Mouse (Mus musculus): ENCODE data around the gene D11Wsu47e. TPM values are rescaled to one million over a fixed set of nuclear protein-coding genes. Genes with fewer than 3 reads are reported as not detected.

The D11Wsu47e gene
- total RNA-seq, 2 experiments from 2014 or later: 24.7 to 25.9 TPM

DNA sequence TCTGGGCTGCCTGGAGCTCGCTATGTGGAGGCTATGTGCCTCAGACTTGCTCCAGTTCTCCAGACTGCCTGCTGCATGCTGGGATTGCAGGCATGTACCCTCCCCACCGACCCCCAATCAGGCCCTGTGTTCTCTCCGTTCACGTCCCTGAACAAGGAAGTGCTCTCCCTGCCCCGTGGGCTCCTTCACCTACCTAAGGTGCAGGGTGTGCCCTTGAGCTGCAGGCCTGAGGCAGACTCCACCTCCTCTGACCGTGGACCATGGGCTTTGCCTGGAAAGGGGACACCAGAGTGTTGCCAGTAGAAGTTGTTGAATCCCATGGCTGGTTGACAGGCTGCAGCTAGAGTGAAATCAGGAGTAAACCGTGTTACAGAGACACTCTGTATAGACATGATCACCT is 15.4 kb downstream of the D11Wsu47e start:
- DNase-seq (ENCODE audit: low spot score in 2 of 2): no peak

DNA sequence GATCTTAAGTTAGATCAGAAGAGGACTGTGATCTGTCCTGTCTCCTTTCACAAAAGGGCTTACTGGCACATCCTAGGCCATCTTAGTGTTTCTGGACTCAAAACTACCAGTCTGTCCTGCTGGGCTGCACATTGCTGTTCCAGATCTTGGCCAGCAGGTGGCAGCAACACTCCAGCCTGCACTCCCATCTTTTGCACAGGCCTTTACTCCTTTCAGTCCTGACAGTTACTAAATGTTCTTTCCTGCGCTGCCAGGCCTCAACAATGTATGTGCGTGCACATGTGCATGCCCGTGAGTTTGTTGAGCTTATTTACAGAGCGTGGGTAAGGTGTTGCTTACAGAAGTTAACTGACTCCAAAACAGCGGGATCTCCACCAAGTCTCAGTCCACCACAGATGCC is 19.5 kb downstream of the D11Wsu47e start:
- peak; percentile 39 to 59 for DNase-seq (ENCODE audit: low spot score in 2 of 2)

DNA sequence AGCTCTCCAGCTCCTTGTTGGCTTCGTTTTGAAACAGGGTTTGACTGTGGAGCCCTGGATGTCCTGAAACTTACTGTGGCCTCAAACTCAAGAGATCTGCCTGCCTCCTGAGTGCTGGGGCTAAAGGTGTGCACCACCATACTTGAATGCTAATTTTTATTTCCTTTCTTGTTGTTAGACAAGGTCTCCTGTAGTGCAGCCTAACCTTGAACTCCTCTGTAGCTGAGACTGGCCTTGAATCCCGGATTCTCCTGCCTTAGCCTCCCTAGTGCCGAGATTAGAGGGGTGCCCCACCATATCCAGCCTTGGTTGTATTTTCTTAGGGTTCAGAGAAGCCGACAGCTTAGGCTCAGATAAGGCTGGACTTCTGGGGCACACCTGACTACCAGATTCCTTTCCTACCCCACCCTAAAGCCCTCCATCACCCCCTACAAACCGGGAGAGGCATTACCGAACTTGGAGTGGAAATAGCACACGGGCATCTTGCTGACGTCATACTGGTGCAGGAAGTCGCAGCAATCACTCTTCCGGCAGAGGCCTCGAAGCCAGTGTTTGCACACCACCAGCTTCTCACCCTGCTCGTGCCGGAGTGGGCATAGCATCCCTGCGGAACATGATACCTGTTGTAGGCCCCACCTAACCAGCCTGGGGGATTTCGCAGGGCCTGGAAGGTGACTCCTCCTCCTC is 21.9 kb downstream of the D11Wsu47e start:
- no peak for DNase-seq (ENCODE audit: low spot score in 2 of 2)

DNA sequence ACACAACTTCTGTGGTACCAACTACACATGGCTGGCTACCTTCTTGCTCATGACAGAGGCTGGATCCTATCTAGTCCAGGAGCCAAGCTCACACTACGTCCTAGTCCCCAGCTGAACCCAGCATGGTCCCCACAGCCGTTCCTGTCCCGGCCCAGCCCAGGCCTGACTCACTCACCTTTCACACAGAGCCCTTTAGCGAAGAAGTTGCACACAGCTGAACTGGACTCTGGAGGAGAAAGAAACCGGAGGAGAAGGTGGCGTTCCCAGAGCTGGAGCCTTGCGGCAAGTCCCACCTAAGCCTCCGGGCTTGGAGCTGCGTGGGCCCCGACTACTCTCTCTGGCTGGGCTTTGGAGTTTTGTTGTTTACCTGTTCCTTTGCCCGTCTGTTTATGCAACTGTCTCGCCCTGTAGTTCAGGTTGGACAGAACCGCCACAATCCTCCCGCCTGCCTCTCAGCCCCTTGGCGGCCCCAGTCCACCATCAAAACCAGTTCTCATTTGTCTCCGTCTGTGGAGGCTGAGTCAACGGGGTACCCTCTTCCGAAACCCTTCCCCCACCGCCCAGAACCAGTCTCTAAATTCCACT is 24.5 kb downstream of the D11Wsu47e start:
- DNase-seq (ENCODE audit: low spot score in 2 of 2): no peak

DNA sequence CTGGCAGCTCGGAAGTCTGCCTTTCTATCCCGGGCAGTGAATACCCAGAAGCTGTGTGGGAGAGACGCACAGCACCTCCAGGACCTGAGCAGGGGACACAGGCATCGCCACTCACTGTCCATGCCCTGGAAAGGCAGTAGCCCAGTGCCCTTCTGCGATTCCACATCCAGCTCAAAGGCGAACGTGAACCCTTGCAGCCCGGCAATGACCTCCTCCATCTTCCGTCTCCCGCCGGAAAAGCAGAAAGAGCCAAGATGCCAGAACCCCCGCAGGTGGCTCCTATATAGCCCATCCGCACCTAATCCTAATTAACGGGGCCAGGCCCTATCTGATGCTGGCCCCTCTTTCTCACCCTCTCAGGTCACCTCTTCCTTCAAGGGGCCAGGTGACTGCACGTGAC is 25.1 kb downstream of the D11Wsu47e start:
- no peak for DNase-seq (ENCODE audit: low spot score in 2 of 2)

DNA sequence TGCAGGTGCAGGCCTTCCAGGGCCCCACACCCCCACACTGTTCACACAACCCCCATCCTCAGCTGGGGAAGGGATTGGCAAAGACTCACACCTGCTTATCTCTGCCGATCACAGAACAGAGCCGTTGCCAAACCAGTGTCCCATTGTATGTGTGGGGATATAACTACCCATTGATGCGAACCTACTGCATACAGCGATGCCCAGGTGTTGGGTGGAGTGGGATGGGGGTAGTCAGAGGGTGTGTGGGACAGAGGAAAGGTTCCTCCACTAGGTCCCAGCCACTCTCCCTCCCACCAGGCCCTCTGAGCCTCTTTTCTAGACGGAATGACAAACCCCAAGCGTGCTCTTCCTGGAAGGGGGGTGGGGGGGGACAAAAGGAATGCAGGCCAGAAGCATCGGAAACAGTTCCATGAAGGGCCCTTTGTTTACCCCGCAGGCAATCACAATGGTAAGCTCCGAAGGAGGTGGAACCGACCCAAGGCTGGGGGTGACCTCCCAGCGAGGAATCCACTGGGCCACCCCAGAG is 25.6 kb downstream of the D11Wsu47e start, which contains the start of gene Cpsf4l:
Gene Cpsf4l, minus strand, starts transcription at position 287 of the 526 bp plus-strand sequence.
- DNase-seq (ENCODE audit: low spot score in 2 of 2): no peak

DNA sequence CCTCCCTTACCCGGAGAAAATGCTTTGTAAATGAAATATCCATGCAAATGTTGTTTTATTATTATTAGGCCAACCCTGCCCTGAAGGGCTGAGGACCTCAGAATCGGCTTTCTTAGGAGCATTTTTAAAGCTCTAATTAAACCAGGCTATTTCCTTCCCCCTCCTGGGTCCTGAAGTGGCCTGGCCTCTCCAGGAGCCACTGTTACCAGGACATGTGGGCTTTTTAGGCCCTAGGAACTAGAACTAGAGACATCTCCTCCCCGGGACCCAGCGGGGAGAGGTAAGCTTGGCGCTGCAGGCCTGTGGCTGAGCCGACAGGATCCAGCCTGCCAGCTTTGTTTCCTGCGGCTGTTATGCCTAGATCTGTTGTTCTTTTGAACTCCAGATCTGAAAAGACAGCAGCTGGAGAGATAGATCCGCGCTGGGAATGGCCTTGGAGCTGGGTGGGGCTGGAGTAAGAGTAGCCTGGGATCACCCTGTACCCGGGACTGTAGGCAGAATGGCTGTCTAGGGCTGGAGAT is 26.1 kb downstream of the D11Wsu47e start:
- DNase-seq (ENCODE audit: low spot score in 2 of 2): no peak

DNA sequence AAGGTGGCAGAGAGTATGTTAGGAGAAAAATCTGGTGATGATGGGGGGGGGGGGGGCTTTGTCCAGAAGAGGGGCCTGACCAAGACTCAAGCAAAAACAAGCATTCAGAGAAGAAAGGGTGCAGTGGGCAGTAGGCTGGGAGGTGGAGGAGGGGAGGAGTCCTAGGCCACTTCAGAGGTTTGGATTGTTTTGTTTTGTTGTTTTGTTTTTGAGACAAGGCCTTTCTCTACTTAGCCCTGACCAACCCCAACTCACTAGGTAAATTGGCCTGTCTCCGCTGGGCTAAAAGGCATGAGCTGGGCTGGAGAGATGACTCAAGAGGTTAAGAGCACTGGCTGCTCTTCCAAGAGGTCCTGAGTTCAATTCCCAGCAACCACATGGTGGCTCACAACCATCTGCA is 26.8 kb downstream of the D11Wsu47e start:
- DNase-seq (ENCODE audit: low spot score in 2 of 2): no peak

DNA sequence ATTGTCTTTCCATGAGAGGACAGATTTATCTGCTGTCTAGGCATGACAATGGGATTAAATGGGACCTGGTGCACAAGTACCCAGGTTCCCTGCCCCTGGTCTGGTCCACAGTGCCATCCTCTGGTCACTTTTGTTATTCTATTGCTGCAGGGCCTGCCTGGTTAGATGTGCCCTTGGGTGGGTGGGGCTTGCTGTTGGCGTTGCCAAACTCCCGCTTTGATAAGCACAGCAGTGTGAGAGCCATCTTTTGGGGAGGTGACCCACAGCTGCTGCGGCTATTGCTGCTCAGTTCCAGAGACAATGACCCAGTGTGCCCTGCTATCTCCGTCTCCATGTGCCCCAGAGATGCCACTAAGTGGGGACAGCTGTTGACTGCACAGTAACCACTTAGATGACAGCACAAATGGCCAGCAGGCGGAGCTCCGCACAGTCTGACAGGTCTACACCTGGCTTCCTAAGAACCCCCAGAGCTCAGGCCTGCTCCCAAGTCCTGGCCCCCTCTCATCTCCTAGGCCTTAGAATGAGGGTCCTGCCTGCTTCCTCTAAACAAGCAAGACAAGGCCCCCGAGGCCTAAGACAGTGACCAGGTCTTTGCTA is 31.0 kb downstream of the D11Wsu47e start:
- DNase-seq (ENCODE audit: low spot score in 2 of 2): peak in 1 of 2 experiments; percentile 42

DNA sequence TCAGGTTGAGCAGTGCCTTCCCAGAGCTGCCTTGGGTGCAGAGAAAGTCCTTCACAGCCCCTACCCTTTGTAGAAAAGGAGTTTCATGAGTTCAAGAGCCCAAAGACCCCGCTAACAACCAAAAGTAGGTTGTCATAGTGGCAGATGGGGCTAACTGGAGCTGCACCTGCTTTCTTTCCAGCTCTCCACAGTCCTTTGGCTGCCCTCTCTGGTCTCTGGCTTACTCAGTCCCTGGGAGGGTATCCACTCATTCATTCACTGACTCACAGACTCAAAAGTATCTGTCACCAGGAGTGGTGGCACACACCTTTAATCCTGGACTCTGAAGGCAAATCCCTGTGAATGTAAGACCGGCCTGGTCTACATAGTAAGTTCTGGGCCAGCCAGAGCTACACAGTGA is 31.9 kb downstream of the D11Wsu47e start:
- DNase-seq (ENCODE audit: low spot score in 2 of 2): no peak

DNA sequence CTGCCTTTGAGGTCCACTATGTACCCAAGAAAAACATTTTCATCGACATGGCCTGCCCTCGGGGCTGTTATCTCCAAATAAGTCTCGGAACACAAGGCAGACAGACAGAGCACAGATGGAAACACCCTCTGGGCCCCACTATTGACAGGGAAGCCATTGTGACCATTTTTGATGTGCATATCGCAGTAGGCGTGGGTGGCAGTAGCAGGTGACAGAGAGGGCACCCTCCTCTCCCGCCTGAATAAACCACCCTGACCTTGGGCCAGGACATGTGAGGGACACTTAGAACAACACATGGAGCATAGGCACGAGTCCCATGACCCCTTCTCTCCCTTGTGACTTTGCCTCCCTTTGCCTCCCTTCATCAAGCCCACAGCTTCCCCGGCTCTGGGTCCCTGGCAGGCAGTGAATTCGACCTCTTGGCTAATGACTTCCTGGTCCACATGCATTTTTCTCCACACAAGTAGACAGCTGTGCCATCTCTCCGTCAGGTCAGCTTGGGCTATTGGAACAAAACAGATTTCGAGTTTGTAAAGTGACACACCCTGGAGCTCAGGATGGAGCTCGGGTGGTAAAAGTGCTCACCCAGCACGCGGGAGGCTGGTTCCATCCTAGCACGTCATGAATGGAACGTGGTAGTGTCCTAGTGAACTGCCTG is 33.7 kb downstream of the D11Wsu47e start:
- DNase-seq (ENCODE audit: low spot score in 2 of 2): no peak

DNA sequence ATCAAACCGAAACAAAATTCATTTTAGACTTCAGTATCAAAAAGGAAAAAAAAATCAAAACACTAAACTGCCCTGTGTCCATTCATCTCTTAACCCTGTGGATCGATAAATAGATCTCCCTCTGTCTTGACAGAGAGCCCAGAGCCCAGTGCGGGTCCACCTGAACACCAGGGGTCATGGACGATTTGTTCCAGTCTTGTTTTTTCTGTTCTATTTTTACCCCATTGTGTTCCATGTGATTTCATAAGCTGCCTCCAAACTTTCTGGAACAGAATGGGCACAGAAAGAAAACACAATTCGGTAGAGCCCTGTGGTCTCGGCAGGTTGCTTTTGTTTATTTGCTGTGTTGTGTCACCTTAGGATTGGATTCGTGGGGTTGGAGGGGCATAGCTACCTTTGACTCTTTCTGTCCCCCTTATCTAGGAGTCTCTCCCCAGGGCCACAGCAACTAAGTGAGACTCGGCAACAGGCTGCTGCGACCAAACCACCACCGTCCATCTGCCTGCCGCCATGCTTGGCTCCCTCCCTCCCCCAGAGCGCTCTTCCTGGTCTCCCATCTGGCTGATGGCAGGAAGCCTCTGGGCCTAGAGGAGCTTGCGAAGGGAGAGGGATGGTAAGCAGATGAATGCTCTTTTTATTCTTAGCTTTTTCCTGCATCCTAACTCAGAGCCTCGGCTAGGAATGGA is 38.3 kb downstream of the D11Wsu47e start:
- no peak for DNase-seq (ENCODE audit: low spot score in 2 of 2)

DNA sequence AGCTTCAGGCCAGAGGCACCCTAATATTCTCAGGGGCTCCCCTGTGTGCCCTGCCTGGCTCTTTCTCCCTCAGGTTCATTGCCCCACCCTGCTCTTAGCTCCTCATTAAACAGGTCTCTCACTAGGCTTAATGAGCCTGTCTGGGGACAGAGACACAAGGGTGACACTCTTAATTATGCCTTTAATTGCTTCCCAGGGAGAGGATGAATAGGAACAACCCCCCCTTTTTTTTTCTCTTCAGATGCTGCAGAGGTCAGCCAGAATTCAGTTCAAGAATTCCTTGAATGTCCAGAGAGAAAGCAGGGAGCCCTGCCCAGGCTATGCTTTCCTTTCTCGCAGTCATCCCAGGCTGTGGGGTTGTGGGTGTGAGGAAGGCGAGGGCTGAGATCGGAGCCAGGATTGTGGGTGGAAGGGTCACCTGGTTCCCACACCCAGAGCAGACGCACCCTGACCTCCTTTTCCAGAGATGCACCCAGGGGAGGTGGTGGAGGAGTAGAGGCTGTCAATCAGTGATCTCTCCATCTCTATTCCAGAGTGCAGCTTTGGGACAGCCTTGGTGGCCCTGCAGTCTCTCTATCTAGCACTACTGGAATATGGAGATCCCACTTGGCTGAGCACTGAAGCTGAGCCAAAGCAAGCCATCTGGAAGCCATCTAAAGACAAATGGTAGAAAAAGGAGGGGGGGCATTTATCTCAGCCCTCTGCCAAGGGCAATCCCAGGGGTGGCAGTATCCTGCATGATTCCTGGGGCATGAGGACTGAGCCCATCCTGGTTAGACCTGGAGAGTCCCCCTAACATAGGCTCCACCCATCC is 41.2 kb downstream of the D11Wsu47e start:
- DNase-seq (ENCODE audit: low spot score in 2 of 2): no peak

DNA sequence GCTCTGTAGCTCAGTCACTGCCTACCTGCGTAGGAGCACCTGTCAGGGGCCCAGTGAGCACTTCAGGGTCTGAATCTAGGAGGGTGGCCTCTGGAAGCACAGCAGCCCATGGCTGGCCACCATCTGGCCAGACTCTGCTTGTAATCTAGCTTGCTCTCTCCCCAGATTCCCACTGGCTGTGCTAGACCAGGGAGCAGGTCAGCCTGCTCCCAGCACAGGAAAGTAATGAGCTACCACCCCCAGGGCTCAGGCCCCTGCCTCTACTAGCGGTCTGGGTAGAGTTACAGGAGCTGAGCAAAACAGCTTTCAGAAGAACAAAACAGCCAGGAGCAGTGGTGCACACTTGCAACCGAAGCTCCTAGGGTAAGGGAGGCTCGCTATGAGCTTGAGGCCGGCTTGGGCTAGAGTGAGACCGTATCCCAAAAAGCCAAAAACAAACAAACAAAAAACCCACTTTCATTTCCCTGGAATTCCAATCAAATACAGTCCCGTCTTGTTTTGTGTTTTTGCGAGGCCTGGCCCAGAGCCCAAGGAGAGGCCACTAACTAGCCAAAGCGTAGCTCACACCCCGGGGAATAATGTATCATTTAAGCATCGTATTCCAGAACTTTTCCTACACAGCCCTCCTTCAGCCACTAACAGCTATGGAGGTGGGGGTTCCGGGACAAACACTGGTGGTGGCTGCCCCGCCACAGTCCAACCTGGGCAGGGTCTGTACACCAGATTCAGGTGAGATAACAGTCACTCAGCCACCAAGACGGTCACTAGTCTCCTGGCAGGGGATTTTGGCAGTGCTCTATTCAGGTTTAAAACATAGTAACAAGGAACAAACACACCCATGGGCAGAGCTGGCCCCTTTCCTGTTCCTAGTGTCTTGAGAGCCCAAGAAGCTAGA is 43.0 kb downstream of the D11Wsu47e start:
- DNase-seq (ENCODE audit: low spot score in 2 of 2): no peak

DNA sequence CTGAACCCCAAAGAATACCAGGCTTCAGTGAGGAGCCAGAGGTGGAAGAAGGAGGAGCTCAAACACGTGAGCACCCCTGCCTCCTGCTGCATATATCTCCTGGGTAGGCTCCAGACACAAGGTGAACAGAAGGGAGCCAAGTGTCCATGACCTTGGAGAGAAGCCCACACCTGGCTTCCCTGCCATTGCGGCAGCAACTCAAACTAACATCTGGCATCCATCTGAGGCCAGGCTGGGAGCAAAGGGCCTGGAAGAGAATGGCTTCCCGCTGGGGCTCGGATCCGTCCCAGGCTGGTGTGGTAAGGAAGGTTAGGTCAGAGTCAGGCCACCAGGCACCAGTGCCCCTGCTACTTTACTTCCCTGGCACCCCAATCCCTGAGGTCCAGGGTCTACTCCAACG is 43.8 kb downstream of the D11Wsu47e start:
- no peak for DNase-seq (ENCODE audit: low spot score in 2 of 2)

DNA sequence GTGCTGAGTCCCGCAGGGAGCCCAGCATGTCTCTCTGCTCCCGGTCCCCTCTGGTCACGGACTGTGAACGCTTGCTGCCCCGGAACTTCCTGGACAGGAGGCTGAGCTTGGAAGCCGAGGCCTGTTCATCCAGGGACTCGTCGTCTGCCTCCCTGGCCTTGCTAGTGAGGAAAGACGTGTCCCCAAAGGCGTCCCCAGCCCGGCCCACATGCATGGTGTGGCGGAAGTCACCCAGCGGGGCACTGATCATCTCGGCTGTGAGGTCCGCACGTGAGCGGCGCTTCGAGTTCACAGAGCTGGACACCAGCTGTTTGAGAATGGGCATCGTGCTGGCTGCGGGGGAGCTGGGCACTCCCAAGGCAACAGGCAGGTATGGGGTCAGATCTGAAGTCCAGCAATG is 45.0 kb downstream of the D11Wsu47e start:
- DNase-seq (ENCODE audit: low spot score in 2 of 2): no peak

DNA sequence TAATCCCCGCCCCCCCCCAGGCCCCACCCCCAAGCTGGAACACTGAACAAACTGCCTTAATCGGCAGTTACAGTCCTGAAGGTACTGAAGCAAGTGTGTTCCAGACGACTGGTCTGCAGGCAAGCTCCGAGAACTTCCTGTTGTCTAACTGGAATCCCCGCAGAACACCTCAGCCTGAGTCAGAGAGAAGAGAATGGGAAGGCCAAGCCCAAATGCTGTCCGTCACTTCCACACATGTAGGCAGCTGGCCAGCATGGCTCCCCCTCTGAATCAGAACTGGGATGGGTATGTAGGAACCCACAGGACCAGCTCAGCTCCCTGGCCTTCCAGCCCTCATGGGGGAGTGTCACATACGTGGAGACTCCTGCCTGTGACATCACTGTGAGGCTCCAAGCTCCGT is 45.7 kb downstream of the D11Wsu47e start:
- no peak for DNase-seq (ENCODE audit: low spot score in 2 of 2)

DNA sequence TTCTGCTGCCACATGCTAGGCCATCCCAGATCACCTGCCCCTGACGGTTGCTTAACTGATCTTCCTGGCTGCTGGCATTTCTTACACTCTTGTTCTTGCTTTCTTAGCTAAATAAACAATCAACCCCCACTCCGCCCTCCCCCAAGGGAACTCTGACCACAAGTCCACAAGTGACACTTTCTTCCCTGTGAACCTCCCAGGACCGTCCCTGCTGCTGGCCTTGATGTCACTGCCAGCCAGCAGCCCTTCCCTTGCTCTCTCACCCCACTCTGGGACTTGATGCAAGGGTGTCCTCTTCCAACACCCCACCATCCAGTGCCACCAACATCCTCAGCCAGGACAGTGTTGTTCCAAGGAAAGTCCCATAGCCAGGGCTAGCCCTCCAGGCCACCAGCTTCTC is 46.7 kb downstream of the D11Wsu47e start:
- no peak for DNase-seq (ENCODE audit: low spot score in 2 of 2)

DNA sequence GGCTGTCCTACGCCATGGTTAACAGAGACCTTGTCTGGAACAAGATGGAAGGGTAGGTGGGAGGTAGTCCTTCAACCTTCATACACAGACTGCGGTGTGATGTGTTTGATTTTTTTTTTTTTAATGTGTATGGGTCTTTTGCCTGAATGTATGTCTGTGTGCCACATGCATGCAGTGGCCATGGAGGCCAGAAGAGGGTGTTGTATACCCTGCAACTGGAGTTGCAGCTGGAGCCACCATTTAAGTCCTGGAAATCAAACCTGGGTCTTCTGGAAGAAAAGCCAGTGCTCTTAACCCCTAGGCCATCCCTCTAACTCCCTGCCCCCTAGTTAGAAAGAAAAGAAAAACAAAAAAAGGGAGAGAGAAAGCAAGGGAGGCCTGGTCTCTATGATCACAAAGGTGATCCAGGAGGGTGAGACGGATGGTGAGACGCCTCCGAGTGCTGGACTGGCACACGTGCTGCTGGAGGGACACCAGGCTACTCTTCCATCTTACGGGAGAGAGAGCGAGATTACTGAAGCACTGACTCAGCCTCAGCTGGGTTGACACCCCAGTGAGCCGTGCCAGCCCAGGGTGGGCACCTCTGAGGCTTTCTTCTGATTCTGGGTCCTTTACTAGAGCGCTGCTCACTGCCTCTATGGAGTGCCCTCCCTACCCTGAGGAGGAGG is 47.9 kb downstream of the D11Wsu47e start:
- DNase-seq (ENCODE audit: low spot score in 2 of 2): no peak
